Mouse (Mus musculus) MEL-GATA-1-ER (cell line): ENCODE measurements around the gene Adcy5.

Source experiments
- DNase-seq: peaks from one replicate; pipeline ENCODE4 v3.0.0-alpha.2; 2012; ENCODE audit warnings: low read depth; ENCODE audit errors: extremely low read depth

Gene Adcy5

GRCm38 (mm10) chr16:35154641-35155390 is at the start of gene Adcy5:
TSS of gene Adcy5 (plus strand) at chr16:35154877.
- DNase-seq: no peak

GRCm38 (mm10) chr16:35107985-35108384 is 46.7 kb upstream of the Adcy5 start:
- DNase-seq: no peak

- no peak for DNase-seq
These were observed 45.5 kb upstream of the Adcy5 start for GRCm38 (mm10) chr16:35109156-35109555.

- no peak for DNase-seq
These were observed 44.9 kb upstream of the Adcy5 start for GRCm38 (mm10) chr16:35109656-35110291.

GRCm38 (mm10) chr16:35110410-35111142 is 44.1 kb upstream of the Adcy5 start:
- DNase-seq: peak; percentile 18

GRCm38 (mm10) chr16:35111143-35111620 is 43.5 kb upstream of the Adcy5 start:
- DNase-seq: no peak

GRCm38 (mm10) chr16:35113496-35113895 is 41.2 kb upstream of the Adcy5 start:
- DNase-seq: no peak

- DNase-seq: no peak
These were observed 38.2 kb upstream of the Adcy5 start for GRCm38 (mm10) chr16:35116328-35116956.

- DNase-seq: no peak
These were observed 37.2 kb upstream of the Adcy5 start for GRCm38 (mm10) chr16:35117436-35117835.

- no peak for DNase-seq
These were observed 34.1 kb upstream of the Adcy5 start for GRCm38 (mm10) chr16:35120603-35121002.

GRCm38 (mm10) chr16:35127270-35127669 is 27.4 kb upstream of the Adcy5 start:
- no peak for DNase-seq

GRCm38 (mm10) chr16:35130172-35130571 is 24.5 kb upstream of the Adcy5 start:
- no peak for DNase-seq

- no peak for DNase-seq
These were observed 15.3 kb upstream of the Adcy5 start for GRCm38 (mm10) chr16:35139416-35139815.

GRCm38 (mm10) chr16:35139873-35140619 is 14.6 kb upstream of the Adcy5 start:
- DNase-seq: no peak

GRCm38 (mm10) chr16:35140620-35140975 is 14.1 kb upstream of the Adcy5 start:
- no peak for DNase-seq

GRCm38 (mm10) chr16:35141839-35142238 is 12.8 kb upstream of the Adcy5 start:
- no peak for DNase-seq

GRCm38 (mm10) chr16:35146153-35146552 is 8.5 kb upstream of the Adcy5 start:
- DNase-seq: no peak

GRCm38 (mm10) chr16:35153146-35153755 is 1.4 kb upstream of the Adcy5 start:
- no peak for DNase-seq

- no peak for DNase-seq
These were observed 434 bp upstream of the Adcy5 start for GRCm38 (mm10) chr16:35154245-35154640.
